Mouse (Mus musculus): Measurements from ENCODE around the gene Mrgprb1. TPM values are rescaled to one million over a fixed set of nuclear protein-coding genes. Genes with fewer than 3 reads are reported as not detected.
"Not testable (repeated sequence)": the region's sequence is repeated elsewhere in the genome, so short reads cannot be mapped to it uniquely, and the experiment has no call there.

The Mrgprb1 gene
- not detected in 2 replicates for polyA plus RNA-seq (2015; fragmentation: Nextera tagmentation; extraction: Ambion mirVana)

DNA sequence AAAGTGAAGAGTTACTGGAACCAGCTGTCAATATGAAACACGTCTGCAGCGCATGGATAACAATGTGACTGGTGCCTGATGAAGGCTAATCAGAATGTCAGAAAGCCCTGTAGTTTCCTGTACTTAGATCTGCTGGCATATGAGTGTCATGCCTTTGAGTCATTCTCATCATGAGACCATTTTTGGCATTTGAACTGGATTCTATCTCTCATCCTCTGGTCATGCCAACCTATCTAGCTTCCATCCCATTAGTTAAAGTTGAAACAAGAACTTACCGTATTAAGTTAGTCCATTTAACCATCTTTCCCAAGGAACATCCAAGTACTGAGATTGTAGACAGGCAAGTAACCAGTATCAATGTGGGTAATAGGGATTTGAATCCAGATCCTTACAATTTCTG is at the start of gene Mrgprb1:
Gene Mrgprb1, minus strand, starts transcription at position 101 of the 400 bp plus-strand sequence.
- no peak for ATAC-seq (replicated peaks)
- no peak within 1 kb of the TSS for H3K27ac ChIP-seq (replicated peaks)
- H3K4me1 ChIP-seq, result no peaks in the 10 kb centered on the region
- 90% methylated on average over 3 of the region's 3 CpGs for WGBS
- H3K36me3 ChIP-seq, result no peaks in the 10 kb centered on the region
- no peak within 1 kb of the TSS for H3K9ac ChIP-seq (replicated peaks)
- H3K4me3 ChIP-seq, result no peak within 1 kb of the TSS
- H3K9me3 ChIP-seq, result peaks cover 19% of the 10 kb centered on the region
- no peak within 1 kb of the TSS for H3K4me2 ChIP-seq (replicated peaks)
- H3K27me3 ChIP-seq, result no peaks in the 10 kb centered on the region

DNA sequence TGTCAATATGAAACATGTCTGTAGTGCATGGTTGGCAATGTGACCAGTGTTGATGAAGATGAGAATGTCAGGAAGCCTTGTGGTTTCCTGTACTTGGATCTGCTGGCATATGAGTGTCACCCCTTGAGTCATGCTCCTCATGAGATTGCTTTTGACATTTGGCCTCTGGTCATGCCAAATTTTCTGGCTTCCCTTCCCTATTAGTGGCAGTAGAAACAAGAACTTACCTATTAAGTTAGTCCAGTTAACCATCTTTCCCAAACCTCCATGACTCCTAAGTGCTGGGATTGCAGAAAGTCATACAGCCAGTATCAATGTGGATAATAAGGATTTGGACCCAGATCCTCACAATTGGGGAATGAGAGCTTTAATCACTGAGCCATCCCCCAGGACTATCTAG is 43.1 kb upstream of the Mrgprb1 start, which contains the start of gene Mrgprx2:
Gene Mrgprx2, minus strand, starts transcription at position 101 of the 400 bp plus-strand sequence.
- peaks cover 17% of the 10 kb centered on the region for H3K9me3 ChIP-seq
- H3K4me3 ChIP-seq, result no peak within 1 kb of the TSS
- H3K27ac ChIP-seq (replicated peaks), result no peak within 1 kb of the TSS
- H3K9ac ChIP-seq (replicated peaks), result no peak within 1 kb of the TSS
- no peaks in the 10 kb centered on the region for H3K36me3 ChIP-seq
- H3K4me1 ChIP-seq, result no peaks in the 10 kb centered on the region
- ATAC-seq (replicated peaks), result no peak
- H3K27me3 ChIP-seq, result no peaks in the 10 kb centered on the region
- no peak within 1 kb of the TSS for H3K4me2 ChIP-seq (replicated peaks)

DNA sequence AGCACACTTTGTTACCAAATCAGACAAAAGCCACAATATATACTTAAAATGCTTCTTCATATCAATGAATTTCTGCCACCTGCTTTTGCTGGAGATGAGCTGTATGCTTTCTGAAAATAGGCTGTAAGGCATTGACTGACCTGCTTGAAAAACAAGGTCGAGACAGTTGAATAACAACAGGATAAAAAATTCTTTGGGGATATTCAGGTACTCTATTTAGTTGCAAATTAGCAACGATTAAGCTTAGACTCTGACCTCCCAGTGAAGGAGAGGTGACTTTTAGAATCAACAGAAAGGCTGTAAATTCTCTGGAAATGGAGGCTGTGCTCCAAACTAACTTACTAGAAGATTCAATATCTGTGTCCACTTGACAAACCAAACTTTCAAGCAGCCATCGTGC is 19.6 kb downstream of the Mrgprb1 start:
- Histone ChIP-seq H3K27me3 (no peaks in the 10 kb centered on the region), H3K4me2 (replicated peaks) (no peak overlapping the region), H3K4me1 (no peaks in the 10 kb centered on the region), H3K27ac (replicated peaks) (no peak overlapping the region), H3K9ac (replicated peaks) (no peak overlapping the region), H3K4me3 (no peak overlapping the region), H3K9me3 (peaks cover 28% of the 10 kb centered on the region), H3K36me3 (no peaks in the 10 kb centered on the region)
- 48% methylated on average over 3 of the region's 3 CpGs for WGBS
- ATAC-seq (replicated peaks), result no peak

DNA sequence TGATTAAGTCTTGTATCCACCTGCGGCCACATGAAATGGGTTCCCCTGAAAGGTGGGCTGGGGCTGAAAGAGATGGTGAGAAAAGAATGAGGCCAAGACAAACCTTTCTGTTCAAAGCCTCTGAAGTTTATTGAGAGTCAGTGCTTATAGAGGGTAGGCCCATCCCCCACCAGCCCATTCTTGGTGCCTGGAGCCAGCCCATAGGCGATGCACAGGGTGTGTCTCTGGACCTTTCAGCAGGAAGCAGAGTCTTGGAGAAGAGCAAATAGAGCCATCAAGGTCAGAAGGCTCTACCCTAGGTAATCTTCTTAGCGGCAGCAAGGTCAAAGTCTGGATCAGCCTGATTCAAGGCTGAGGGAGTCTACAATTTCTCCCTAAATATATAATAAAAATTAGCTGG is 20.2 kb downstream of the Mrgprb1 start:
- ATAC-seq (replicated peaks), result not testable (repeated sequence)
- 84% methylated on average over 3 of the region's 3 CpGs for WGBS

More for the DNA sequence above, 20.2 kb downstream of the Mrgprb1 start:
- not testable (repeated sequence) for H3K36me3 ChIP-seq; H3K4me1 ChIP-seq; H3K4me2 ChIP-seq (replicated peaks); H3K9ac ChIP-seq (replicated peaks); H3K27ac ChIP-seq (replicated peaks); H3K4me3 ChIP-seq; H3K27me3 ChIP-seq
- peaks cover 27% of the 10 kb centered on the region; the same call in 1 of the 2 replicates for H3K9me3 ChIP-seq

Other genes with a start within 250 kb of the Mrgprb1 start
- not detected in 2 replicates for gene Mrgprb8, start 67.8 kb downstream of the Mrgprb1 start, polyA plus RNA-seq (2015; fragmentation: Nextera tagmentation; extraction: Ambion mirVana)
- not detected in 2 replicates for gene Mrgprx2, start 43.0 kb upstream of the Mrgprb1 start, polyA plus RNA-seq (2015; fragmentation: Nextera tagmentation; extraction: Ambion mirVana)
- gene Mrgprb2, start 101.7 kb upstream of the Mrgprb1 start, polyA plus RNA-seq (2015; fragmentation: Nextera tagmentation; extraction: Ambion mirVana), result not detected in 2 replicates
- gene Mrgprb3, start 187.5 kb upstream of the Mrgprb1 start, polyA plus RNA-seq (2015; fragmentation: Nextera tagmentation; extraction: Ambion mirVana), result not detected in 2 replicates

Measured in forebrain, embryonic 15.5 days (tissue).